Mouse (Mus musculus) CD4-positive, CD25-positive, alpha-beta regulatory T cell (primary cell): ENCODE measurements around the gene H2-T23. TPM values are rescaled to one million over a fixed set of nuclear protein-coding genes. Genes with fewer than 3 reads are reported as not detected.

Experiments used
- polyA plus RNA-seq: library from polyadenylated mRNA; unstranded; fragments of 100-300 nt; shearing (Covaris generic); gene quantifications from one replicate; pipeline ENCODE4 v1.2.1, GENCODE M21; 2017

The H2-T23 gene
- 666 TPM for polyA plus RNA-seq

GRCm38 (mm10) chr17:36032351-36032875 is at the start of gene H2-T23:
TSS of gene H2-T23 (minus strand) at chr17:36032855.

GRCm38 (mm10) chr17:36058362-36058761 is 25.7 kb upstream of the H2-T23 start, which contains the start of gene Gm11127:
TSS of gene Gm11127 (minus strand) at chr17:36058371.

GRCm38 (mm10) chr17:36042610-36043169 is 10.0 kb upstream of the H2-T23 start, which contains the start of the genes H2-T22 and Gm6034:
TSS of gene H2-T22 (minus strand) at chr17:36042747.
TSS of gene Gm6034 (plus strand) at chr17:36042961.

GRCm38 (mm10) chr17:36020191-36021073 is 12.2 kb downstream of the H2-T23 start, which contains the start of gene H2-T24:
TSS of gene H2-T24 (minus strand) at chr17:36020560.

Other genes starting within 250 kb of the H2-T23 start
- 0.53 TPM for gene Ier3, start 211.2 kb downstream of the H2-T23 start, polyA plus RNA-seq
- gene Flot1, start 209.6 kb downstream of the H2-T23 start, polyA plus RNA-seq, result 52.9 TPM
- 111 TPM for gene Tubb5, start 194.5 kb downstream of the H2-T23 start, polyA plus RNA-seq
- 12.9 TPM for gene Mdc1, start 191.3 kb downstream of the H2-T23 start, polyA plus RNA-seq
- 27.5 TPM for gene Nrm, start 171.5 kb downstream of the H2-T23 start, polyA plus RNA-seq
- gene Ppp1r18, start 167.3 kb downstream of the H2-T23 start, polyA plus RNA-seq, result 592 TPM
- 62.8 TPM for gene Dhx16, start 153.0 kb downstream of the H2-T23 start, polyA plus RNA-seq
- 41.8 TPM for gene 2310061I04Rik, start 135.4 kb downstream of the H2-T23 start, polyA plus RNA-seq
- gene Atat1, start 122.8 kb downstream of the H2-T23 start, polyA plus RNA-seq, result 19.2 TPM
- 80.8 TPM for gene Mrps18b, start 116.5 kb downstream of the H2-T23 start, polyA plus RNA-seq
- 56.7 TPM for gene Ppp1r10, start 116.4 kb downstream of the H2-T23 start, polyA plus RNA-seq
- 145 TPM for gene Abcf1, start 63.1 kb downstream of the H2-T23 start, polyA plus RNA-seq
- gene Gnl1, start 53.0 kb downstream of the H2-T23 start, polyA plus RNA-seq, result 70.7 TPM
- 38.7 TPM for gene Prr3, start 52.6 kb downstream of the H2-T23 start, polyA plus RNA-seq
- gene H2-T24, start 12.3 kb downstream of the H2-T23 start, polyA plus RNA-seq, result 34.1 TPM
- 225 TPM for gene H2-T22, start 9.9 kb upstream of the H2-T23 start, polyA plus RNA-seq
- 0.13 TPM for gene Gm6034, start 10.1 kb upstream of the H2-T23 start, polyA plus RNA-seq
- not detected for gene Gm11127, start 25.5 kb upstream of the H2-T23 start, polyA plus RNA-seq
- 0.91 TPM for gene Gm19684, start 88.8 kb upstream of the H2-T23 start, polyA plus RNA-seq
- 0.26 TPM for gene Gm7030, start 96.6 kb upstream of the H2-T23 start, polyA plus RNA-seq
- 7.7 TPM for gene Gm8909, start 135.7 kb upstream of the H2-T23 start, polyA plus RNA-seq
- 0.59 TPM for gene H2-T3, start 157.4 kb upstream of the H2-T23 start, polyA plus RNA-seq
- 168 TPM for gene Rpp21, start 225.2 kb upstream of the H2-T23 start, polyA plus RNA-seq
- gene Trim39, start 239.4 kb upstream of the H2-T23 start, polyA plus RNA-seq, result 24.5 TPM